Mouse (Mus musculus) spleen, postnatal 4 days (tissue): Measurements from ENCODE around the gene Cmc2.

ENCODE experiments used
- DNase-seq, 2 experiments: peaks; one replicate each; pipeline ENCODE4 v3.0.0; 2022; ENCODE audit warnings: low spot score in 2 of 2

Cmc2 gene

GRCm38 (mm10) chr8:116842678-116843077 is 78.6 kb downstream of the Cmc2 start:
- no peak for DNase-seq
